Mouse (Mus musculus): Measurements from ENCODE around the gene Rbpj.

- TF ChIP-seq CTCF (IDR thresholded peaks at IDR 0.05; ENCODE audit: extremely low read depth, insufficient read length, insufficient replicate concordance, low read depth, low read length) (no peak), POLR2A (IDR thresholded peaks at IDR 0.05; ENCODE audit: low read depth, low read length) (no peak)
Observed at GRCm38 (mm10) chr5:53536635-53537554, 70.9 kb downstream of the Rbpj start.

Data from small intestine, adult 2 months (tissue).